Mouse (Mus musculus) heart, embryonic 15.5 days (tissue): Measurements from ENCODE around the gene Ppef1. TPM values are rescaled to one million over a fixed set of nuclear protein-coding genes. Genes with fewer than 3 reads are reported as not detected.
"Not testable (repeated sequence)": the region's sequence is repeated elsewhere in the genome, so short reads cannot be mapped to it uniquely, and the experiment has no call there.

Experiments
- ATAC-seq: fragments of 200-750 bp; cut with Nextera tagmentation; replicated peaks from 2 replicates; pipeline ENCODE4 v1.8.0; 2017; ENCODE audit warnings: low read depth, moderate TSS enrichment; ENCODE audit not compliant: insufficient number of reproducible peaks, insufficient read depth, low FRiP score
- H3K27ac ChIP-seq: fragments of 300-500 bp; sonication (generic); 2 replicates; pipeline ENCODE4 v1.5.1; 2015; ENCODE audit warnings: mild to moderate bottlenecking, inconsistent platforms
- H3K27me3 ChIP-seq: fragments of 300-500 bp; sonication (generic); 2 replicates; pipeline ENCODE4 v1.6.1; 2015; ENCODE audit warnings: inconsistent platforms
- H3K36me3 ChIP-seq: fragments of 300-500 bp; sonication (generic); 2 replicates; pipeline ENCODE4 v1.6.1; 2015; ENCODE audit warnings: mild to moderate bottlenecking, inconsistent platforms
- H3K4me1 ChIP-seq: fragments of 300-500 bp; sonication (generic); replicated peaks from 2 replicates; pipeline ENCODE4 v1.6.1; 2015; ENCODE audit warnings: inconsistent platforms
- H3K4me2 ChIP-seq: fragments of 300-500 bp; sonication (generic); 2 replicates; pipeline ENCODE4 v1.6.1; 2015; ENCODE audit warnings: inconsistent platforms, mild to moderate bottlenecking, moderate library complexity
- H3K4me3 ChIP-seq: fragments of 300-500 bp; sonication (generic); 2 replicates; pipeline ENCODE4 v1.5.1; 2015; ENCODE audit warnings: mild to moderate bottlenecking, inconsistent platforms
- H3K9ac ChIP-seq: fragments of 300-500 bp; sonication (generic); 2 replicates; pipeline ENCODE4 v1.6.1; 2015; ENCODE audit warnings: mild to moderate bottlenecking, inconsistent platforms
- H3K9me3 ChIP-seq: fragments of 300-500 bp; sonication (generic); replicated peaks from 2 replicates; pipeline ENCODE4 v1.6.1; 2016; ENCODE audit warnings: inconsistent platforms
- WGBS: fragments of 180-500 bp; shearing (Covaris S2); methylation state at CpG from one replicate; pipeline ENCODE4 v1.1.7; 2015; ENCODE audit warnings: mixed read lengths; 5-methylcytosine and 5-hydroxymethylcytosine counted together
- polyA plus RNA-seq: library from polyadenylated mRNA; unstranded; fragments of >200 nt; fragmentation: Nextera tagmentation; extraction: Ambion mirVana; gene quantifications from 2 replicates; pipeline ENCODE4 v1.2.1, GENCODE M21; 2015

The Ppef1 gene
- polyA plus RNA-seq: 0.11 TPM in 2 replicates

DNA sequence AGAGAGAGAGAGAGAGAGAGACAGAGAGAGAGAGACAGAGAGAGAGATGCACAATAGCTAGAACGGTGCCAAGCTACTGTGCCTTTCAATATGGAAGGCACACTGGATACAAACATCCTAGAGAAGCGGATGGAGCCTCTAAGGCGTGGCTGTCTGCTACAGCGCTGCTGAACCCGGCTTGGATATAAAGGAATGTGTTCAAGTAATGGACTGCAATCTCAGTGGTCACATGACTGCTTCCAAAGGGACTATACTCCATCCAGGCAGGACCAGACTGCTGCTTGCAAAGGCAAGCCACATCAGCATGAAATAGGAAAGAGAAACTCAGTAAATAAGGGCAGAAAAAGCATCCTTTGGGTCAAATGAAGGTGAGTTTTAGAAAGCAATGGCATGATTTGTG is at the start of gene Ppef1:
Gene Ppef1 (minus strand): TSS at position 116 of the 400 bp plus-strand sequence.
- Histone ChIP-seq H3K9me3 (no peaks in the 10 kb centered on the region), H3K4me2 (no peak within 1 kb of the TSS), H3K27ac (no peak within 1 kb of the TSS), H3K27me3 (no peaks in the 10 kb centered on the region), H3K4me3 (no peak within 1 kb of the TSS), H3K9ac (no peak within 1 kb of the TSS), H3K4me1 (no peaks in the 10 kb centered on the region), H3K36me3 (no peaks in the 10 kb centered on the region)
- no peak for ATAC-seq
- WGBS: 72% methylated on average over 5 of the region's 5 CpGs

DNA sequence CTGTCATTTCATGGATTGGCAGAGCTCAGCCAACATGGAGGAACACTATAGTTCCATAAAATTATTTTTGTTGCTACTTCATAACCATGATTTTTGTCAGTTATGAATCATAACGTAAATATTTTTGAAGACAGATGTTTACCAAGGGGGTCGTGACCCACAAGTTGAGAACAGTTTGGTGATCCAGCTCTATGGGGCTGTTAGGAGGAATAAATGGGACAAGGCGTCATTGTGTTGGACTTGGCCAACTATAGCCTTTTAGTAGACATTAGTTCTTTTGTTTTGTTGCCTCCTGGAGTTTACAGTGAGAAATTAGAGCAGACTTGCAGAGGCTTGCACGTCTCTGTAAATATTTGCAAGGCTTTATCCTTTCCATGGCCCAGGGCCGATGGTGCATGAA is 46.7 kb upstream of the Ppef1 start:
- H3K4me2 ChIP-seq: no peak overlapping the region
- 85% methylated on average over 5 of the region's 5 CpGs for WGBS
- no peak overlapping the region for H3K4me3 ChIP-seq
- ATAC-seq: no peak
- H3K9ac ChIP-seq: no peak overlapping the region
- H3K27me3 ChIP-seq: no peaks in the 10 kb centered on the region
- H3K27ac ChIP-seq: no peak overlapping the region
- H3K9me3 ChIP-seq: no peaks in the 10 kb centered on the region
- H3K36me3 ChIP-seq: no peaks in the 10 kb centered on the region
- H3K4me1 ChIP-seq: no peaks in the 10 kb centered on the region

DNA sequence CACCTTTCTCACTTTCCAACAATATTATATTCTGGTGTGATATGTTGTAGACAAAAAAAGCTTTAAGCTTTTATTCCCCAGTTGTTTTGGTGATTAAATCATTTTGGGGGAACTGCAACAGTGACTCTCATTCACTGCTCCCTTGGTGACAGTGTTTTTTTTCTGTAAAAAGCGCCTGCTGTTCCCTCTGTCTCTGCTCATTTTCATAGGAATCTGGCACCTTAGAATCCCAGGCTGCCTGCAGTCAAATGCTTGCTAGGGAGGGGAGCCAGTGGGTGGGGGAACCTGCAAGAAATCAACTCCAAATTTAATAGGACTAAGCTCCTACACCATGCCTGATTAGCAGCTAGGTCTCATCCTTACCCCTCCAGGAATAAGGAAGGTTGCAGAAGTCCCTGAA is 37.5 kb upstream of the Ppef1 start:
- Histone ChIP-seq H3K4me2 (no peak overlapping the region), H3K27me3 (no peaks in the 10 kb centered on the region), H3K9me3 (no peaks in the 10 kb centered on the region), H3K9ac (no peak overlapping the region), H3K4me1 (no peaks in the 10 kb centered on the region), H3K36me3 (no peaks in the 10 kb centered on the region), H3K27ac (no peak overlapping the region), H3K4me3 (no peak overlapping the region)
- ATAC-seq: no peak
- 12% methylated on average over 1 of the region's 1 CpGs for WGBS

DNA sequence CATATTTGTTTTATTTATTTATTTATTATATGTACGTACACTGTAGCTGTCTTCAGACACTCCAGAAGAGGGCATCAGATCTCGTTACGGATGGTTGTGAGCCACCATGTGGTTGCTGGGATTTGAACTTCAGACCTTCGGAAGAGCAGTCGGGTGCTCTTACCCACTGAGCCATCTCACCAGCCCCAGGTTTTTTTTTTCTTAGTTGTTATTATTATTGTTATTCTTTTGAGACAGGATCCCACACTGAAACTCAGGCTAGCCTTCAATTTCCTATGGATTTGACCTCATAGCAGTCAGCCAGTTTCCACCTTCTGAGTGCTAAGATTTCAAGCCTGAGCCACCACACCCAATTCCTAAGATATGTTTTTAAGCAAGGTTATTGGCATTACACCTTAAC is 34.1 kb upstream of the Ppef1 start:
- whole genome bisulfite sequencing: 89% methylated on average over 5 of the region's 5 CpGs
- H3K4me1 ChIP-seq, H3K9me3 ChIP-seq, H3K9ac ChIP-seq, H3K4me2 ChIP-seq, H3K27me3 ChIP-seq, ATAC-seq, H3K36me3 ChIP-seq, H3K27ac ChIP-seq, H3K4me3 ChIP-seq: not testable (repeated sequence)

DNA sequence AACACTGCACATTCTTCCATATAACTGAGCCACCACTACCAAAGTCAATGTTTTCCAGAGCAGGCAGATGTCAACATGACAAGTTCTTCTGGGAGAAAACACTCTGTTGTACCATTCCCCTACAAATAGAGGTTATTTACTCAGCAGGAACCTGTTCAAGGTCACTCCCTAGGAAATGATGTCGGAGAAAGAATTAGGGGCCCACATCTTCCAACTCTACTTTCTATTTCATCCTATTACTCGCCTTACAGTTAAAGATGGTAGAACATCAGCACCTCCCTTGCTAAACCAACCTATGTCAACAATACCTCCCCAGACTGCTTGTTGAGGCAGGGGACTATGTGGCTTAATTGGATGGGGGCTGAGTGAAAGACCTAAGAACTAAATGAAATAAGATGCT is 32.1 kb upstream of the Ppef1 start, which contains the start of gene Rs1:
Gene Rs1 (plus strand): TSS at position 301 of the 400 bp plus-strand sequence.
- ATAC-seq: no peak
- no peak within 1 kb of the TSS for H3K9ac ChIP-seq
- H3K4me1 ChIP-seq: no peaks in the 10 kb centered on the region
- WGBS: 79% methylated on average over 2 of the region's 2 CpGs
- no peaks in the 10 kb centered on the region for H3K36me3 ChIP-seq
- H3K9me3 ChIP-seq: no peaks in the 10 kb centered on the region
- peak within 1 kb of the TSS; percentile 41; the same call in 1 of the 2 replicates for H3K4me2 ChIP-seq
- H3K4me3 ChIP-seq: 0 out of 2 replicates have a peak within 1 kb of the TSS, but pooled peaks have one; percentile 58
- no peak within 1 kb of the TSS for H3K27ac ChIP-seq
- no peaks in the 10 kb centered on the region for H3K27me3 ChIP-seq

DNA sequence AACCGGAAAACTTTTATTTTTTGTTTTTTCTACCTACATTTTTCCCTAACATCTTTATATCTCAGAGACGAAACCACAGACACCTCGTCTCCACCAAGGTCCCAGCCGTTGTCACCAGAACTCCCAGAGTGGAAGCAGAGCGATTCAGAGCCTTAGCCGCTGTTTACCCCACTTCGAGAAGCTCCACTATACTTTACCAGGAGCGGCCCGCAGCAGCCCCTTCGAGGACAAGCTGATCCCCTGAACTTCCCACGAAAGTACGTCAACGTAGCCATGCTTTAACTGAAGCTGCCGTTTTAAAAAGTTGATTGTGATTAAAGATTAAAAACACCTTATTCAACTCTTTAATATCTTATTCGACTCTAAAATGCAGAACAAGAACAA is 30.7 kb upstream of the Ppef1 start:
- WGBS: 15% methylated on average over 15 of the region's 15 CpGs
- Histone ChIP-seq H3K27me3 (no peaks in the 10 kb centered on the region), H3K9ac (0 out of 2 replicates have a peak overlapping the region, but pooled peaks have one; percentile 41), H3K9me3 (no peaks in the 10 kb centered on the region), H3K36me3 (no peaks in the 10 kb centered on the region), H3K4me3 (peak overlapping the region; percentile 58), H3K4me2 (peak overlapping the region; percentile 41), H3K4me1 (no peaks in the 10 kb centered on the region), H3K27ac (peak overlapping the region; percentile 56)
- peak; percentile 69 for ATAC-seq

DNA sequence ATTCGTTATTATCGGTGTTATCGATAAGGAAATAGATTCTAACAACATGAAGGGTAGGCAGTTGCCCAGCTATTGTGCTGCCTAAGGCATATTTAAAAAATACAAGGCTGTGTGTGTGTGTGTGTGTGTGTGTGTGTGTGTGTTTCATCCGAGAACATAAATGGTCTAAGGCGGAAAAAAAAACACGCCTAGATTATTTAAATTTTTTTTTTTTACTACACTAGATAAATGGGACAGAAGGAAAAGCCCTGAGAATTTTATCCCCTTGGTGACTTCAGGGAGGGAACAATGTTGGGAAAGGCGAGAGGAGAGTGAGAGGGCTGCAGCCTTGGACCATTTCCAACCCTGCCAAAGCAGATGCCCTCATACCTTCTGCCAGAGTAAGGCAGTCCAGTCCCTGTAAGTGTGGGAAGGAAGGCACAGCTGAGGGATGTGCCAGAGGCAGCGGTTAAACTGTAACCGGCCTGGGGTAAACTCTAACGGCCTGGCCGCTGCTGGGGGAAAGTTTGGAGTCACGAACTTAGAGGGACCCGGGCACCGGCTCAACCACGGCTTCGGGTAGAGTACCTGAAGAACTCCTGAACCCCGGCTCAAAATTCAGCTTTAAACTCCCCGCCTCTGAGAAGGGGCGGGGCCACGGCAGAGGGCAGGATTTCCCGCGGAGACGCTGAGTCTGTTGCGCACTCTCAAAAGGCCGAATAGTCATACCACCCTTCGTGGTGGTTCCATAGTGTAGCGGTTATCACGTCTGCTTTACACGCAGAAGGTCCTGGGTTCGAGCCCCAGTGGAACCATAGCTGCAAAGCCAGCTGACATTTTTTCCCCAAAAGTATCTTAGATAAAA is 30.0 kb upstream of the Ppef1 start:
- peak overlapping the region; percentile 56; the same call in 1 of the 2 replicates for H3K27ac ChIP-seq
- 22% methylated on average over 30 of the region's 30 CpGs for WGBS
- H3K36me3 ChIP-seq: no peaks in the 10 kb centered on the region
- no peaks in the 10 kb centered on the region for H3K9me3 ChIP-seq
- no peaks in the 10 kb centered on the region for H3K27me3 ChIP-seq
- peak overlapping the region; percentile 36; the same call in 1 of the 2 replicates for H3K9ac ChIP-seq
- peak; percentile 86 for ATAC-seq
- H3K4me3 ChIP-seq: peak overlapping the region; percentile 58
- H3K4me1 ChIP-seq: no peaks in the 10 kb centered on the region
- H3K4me2 ChIP-seq: peak overlapping the region; percentile 55

DNA sequence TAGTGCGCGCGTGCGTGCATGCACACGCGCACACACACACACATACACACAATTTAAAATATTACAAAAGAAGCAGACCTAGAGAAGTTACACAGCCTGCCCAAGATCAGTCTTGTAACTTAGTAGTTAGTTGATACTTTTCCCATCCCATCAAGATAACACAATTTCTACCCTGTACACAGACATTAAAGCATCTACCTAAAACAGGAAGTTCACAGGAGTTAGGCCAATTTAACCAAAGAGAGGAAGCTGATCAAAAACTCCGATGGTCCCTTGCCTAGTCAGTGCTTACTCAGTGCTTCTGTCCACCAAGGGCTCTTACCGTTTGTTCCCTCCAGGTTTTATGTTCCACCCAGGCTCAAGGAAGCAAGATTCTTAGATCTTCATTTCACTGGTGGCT is 15.2 kb upstream of the Ppef1 start:
- Histone ChIP-seq H3K4me1 (no peaks in the 10 kb centered on the region), H3K4me2 (no peak overlapping the region), H3K27ac (no peak overlapping the region), H3K36me3 (no peaks in the 10 kb centered on the region), H3K4me3 (no peak overlapping the region), H3K9ac (no peak overlapping the region), H3K9me3 (no peaks in the 10 kb centered on the region), H3K27me3 (no peaks in the 10 kb centered on the region)
- 92% methylated on average over 8 of the region's 8 CpGs for WGBS
- ATAC-seq: no peak

DNA sequence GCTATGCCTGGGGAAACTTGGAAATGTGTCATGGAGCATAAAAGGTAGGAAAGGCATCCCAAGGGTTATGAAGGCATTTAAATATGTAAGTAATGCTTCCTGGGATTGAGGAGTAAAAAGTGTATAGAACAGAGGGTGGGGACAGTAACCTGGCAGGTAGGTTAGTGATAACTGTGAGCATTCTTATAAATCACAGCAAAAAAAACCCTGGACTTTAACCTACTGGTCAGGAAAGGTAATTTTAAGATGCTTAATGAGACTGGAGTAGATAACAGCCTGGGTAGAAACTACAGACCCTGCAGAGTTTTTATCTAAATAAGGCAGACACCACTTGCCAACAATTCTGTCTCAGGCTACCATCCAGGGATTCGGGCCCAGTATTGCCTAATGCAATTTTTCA is 13.1 kb upstream of the Ppef1 start:
- 54% methylated on average over 1 of the region's 1 CpGs for WGBS
- no peaks in the 10 kb centered on the region for H3K36me3 ChIP-seq
- no peaks in the 10 kb centered on the region for H3K27me3 ChIP-seq
- no peaks in the 10 kb centered on the region for H3K9me3 ChIP-seq
- no peaks in the 10 kb centered on the region for H3K4me1 ChIP-seq
- ATAC-seq: no peak
- H3K9ac ChIP-seq: no peak overlapping the region
- no peak overlapping the region for H3K27ac ChIP-seq
- H3K4me3 ChIP-seq: no peak overlapping the region
- H3K4me2 ChIP-seq: no peak overlapping the region

DNA sequence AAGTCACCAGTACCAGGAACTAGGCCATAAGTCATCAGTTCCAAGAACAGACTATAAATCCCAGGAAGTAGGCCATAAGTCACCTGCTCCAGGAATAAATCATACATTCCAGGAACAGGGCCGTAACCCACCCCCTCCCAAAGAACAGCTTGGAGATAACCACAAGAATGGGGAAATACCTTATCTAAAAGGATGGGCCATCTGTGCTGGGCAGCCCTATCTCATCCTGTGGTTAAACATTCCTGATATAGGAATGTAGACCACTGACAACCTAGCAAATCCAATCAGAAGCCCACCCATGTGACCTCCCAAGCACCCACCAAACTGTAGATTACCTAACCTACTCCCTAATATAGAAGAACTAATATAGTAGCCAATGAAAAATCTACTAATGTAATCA is 9.8 kb upstream of the Ppef1 start:
- Histone ChIP-seq H3K9me3 (no peaks in the 10 kb centered on the region), H3K4me3 (no peak overlapping the region), H3K36me3 (no peaks in the 10 kb centered on the region), H3K4me1 (no peaks in the 10 kb centered on the region), H3K27ac (no peak overlapping the region), H3K4me2 (no peak overlapping the region), H3K27me3 (no peaks in the 10 kb centered on the region), H3K9ac (no peak overlapping the region)
- 45% methylated on average over 1 of the region's 1 CpGs for WGBS
- no peak for ATAC-seq

DNA sequence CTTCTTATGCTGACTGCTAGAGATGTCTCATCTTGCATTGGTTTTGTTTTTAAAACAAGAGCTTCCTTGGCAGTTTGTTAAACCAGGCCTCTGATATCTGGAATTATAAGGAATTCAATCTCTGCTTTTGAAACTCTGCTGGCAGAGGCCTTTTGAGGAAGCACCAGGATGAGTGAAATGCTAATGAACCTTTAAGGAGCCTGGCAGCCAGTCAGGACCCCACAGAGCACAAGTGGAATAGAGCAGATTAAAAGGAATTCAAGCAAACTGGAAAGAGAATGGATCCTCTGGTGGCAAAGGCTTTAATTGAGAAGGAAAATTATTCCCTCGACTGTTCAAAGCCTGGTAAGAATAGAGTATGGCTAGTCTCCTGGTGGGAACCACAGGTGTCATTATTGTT is 36.4 kb downstream of the Ppef1 start:
- WGBS: 50% methylated on average over 1 of the region's 1 CpGs
- no peaks in the 10 kb centered on the region for H3K4me1 ChIP-seq
- H3K4me2 ChIP-seq: no peak overlapping the region
- no peak overlapping the region for H3K27ac ChIP-seq
- no peaks in the 10 kb centered on the region for H3K9me3 ChIP-seq
- H3K9ac ChIP-seq: no peak overlapping the region
- ATAC-seq: no peak
- H3K36me3 ChIP-seq: no peaks in the 10 kb centered on the region
- H3K27me3 ChIP-seq: no peaks in the 10 kb centered on the region; the same call in 1 of the 2 replicates
- no peak overlapping the region for H3K4me3 ChIP-seq

DNA sequence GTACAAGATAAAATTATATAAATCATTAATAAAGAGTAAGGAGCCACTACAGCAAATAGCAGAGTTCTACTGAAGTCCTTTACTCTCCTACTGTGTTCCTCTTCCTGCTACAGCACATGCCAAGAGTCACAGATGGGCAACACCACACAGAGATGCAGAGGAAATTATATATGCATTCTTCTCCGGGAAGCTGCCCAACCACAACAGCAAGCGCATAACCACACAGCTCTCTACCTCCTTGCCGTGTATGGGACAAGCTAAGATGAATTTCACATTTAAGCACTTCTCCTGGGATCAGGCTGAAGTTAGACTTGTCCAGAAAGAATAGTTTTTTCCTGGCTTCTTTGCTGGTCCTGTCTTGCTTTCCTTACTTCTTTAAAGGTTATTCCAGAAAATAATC is 44.0 kb downstream of the Ppef1 start:
- H3K4me3 ChIP-seq: no peak overlapping the region
- H3K4me1 ChIP-seq: no peaks in the 10 kb centered on the region
- no peak overlapping the region for H3K27ac ChIP-seq
- 80% methylated on average over 3 of the region's 3 CpGs for WGBS
- H3K36me3 ChIP-seq: no peaks in the 10 kb centered on the region
- ATAC-seq: no peak
- no peaks in the 10 kb centered on the region for H3K27me3 ChIP-seq
- no peak overlapping the region for H3K4me2 ChIP-seq
- H3K9ac ChIP-seq: no peak overlapping the region
- no peaks in the 10 kb centered on the region for H3K9me3 ChIP-seq
